Mouse (Mus musculus) WW6 (cell line): Measurements from ENCODE around the gene Etl4.
"Not testable (repeated sequence)": the region's sequence is repeated elsewhere in the genome, so short reads cannot be mapped to it uniquely, and the experiment has no call there.

Experiments
- DNase-seq: peaks from one replicate; pipeline ENCODE4 v3.0.0-alpha.2; 2013; ENCODE audit warnings: low read depth, low spot score

Etl4 gene

DNA sequence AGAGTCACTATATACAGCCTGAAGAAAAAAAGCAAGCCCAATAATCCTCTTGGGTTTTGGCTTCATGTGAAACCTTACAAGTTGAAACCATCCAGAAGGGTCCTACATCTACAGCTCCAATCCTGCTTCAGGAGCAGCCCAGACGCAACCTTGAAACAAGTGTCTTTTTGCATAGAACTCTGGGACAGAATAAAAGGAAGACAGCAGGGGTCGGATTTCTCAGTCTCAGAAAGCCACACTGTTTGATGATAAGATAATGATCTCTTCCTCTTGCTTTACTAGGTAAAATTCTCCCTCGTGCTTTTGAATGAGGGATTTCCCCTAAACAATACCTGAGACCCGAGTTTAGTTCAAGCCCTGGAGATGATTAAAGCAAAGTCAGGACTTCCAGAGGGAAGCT, 385.0 kb downstream of the Etl4 start:
- peak; percentile 34 for DNase-seq

DNA sequence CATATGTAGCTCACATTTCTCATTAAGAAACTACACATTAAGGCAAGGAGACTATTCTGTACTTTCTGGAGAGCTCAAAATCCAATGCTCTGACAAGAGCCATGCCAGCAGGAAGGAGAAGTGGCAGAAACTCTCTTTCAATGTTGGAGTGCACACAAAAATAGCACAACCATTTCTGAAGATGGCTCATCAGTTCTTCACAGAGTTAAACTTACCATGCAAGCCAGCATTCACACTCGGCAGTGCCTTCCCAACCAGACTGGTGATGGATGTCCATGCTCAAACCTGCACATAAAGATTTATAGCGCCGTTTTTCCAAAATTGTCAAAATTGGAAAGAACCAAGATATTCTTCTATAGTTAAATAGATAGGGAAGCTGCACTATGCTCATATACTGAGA, 392.9 kb downstream of the Etl4 start:
- no peak for DNase-seq

DNA sequence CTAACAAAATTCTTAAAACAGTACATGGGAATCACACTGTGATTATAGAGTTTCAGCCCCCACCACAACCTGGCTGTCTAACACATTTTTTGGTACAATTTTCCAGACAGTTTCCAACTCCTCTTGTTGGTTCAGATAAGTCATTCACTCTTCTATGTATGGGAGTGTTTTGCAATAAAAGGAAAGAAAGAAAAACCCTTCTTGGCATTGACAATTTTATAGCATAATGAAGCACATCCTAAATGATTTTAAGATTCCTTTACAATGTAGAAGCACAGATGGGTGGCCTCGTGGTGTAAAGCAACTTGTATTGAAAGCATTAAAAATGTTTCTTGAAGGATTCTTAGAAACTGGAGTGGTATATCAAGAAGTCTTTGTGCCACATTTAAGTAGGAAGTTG, 415.4 kb downstream of the Etl4 start:
- DNase-seq, result no peak

DNA sequence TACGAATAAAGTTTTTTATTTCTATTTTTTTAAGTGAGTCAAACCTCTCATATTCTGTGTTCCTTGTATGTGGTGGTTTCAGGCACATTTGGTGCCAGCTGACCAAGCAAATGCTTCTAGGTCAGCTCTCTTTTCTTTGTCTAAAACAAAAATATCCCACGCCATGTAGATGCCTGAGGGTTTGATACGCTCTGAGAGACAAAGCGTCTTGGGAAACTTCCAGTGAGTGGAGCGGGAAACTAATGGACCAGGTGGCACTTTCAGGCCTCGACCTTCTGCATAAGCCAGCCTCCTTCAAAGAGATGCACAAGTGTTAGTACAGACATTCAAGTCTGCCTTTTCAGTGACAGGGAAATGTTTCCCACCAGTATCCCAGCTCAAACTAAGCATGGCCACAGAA, 426.6 kb downstream of the Etl4 start:
- DNase-seq, result no peak

GRCm38 (mm10) chr2:20339016-20339734, 429.6 kb downstream of the Etl4 start:
- no peak for DNase-seq

DNA sequence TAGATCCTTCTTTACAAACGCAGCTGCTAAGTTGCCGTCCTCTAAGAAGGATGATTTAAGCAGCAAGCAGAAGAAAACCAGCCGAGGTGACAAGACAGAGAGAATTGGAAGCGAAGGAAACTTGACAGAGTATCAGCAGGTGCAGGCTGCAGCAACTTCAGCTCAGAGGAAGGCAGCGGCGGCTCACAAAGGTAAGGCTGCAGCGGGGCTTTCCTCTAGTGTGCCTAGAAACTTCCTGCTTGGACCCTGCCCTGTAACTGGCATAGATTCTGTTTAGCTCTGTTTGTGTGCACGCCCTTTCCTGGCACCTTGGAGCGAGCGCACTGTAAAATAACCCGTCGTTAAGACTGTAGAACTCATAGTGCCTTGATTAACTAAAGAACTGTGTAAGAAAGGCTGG, 430.3 kb downstream of the Etl4 start:
- DNase-seq, result no peak

- DNase-seq, result no peak
These were observed 437.3 kb downstream of the Etl4 start for GRCm38 (mm10) chr2:20346873-20347272.

- DNase-seq, result no peak
These were observed 439.7 kb downstream of the Etl4 start for GRCm38 (mm10) chr2:20349268-20349667.

DNA sequence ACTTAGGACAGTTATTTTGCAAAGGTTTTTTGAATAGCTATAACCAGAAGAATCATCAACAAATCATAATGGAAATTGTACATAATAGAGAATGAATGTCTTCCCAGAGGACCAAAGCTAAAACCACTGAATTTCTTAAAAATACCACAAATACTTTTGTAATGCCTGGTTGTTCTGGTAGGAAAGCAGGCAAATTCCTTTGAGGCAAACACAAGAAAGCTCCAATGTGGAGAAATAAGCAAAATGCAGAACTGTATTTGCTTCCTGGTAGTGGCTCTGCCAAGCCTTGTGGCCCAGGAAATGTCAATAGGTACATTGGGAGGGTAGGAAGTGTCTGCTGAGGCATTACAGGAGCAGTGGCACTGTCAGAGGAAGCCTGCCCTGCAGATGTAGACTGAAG, 443.2 kb downstream of the Etl4 start:
- DNase-seq, result no peak

GRCm38 (mm10) chr2:20377026-20377425, 467.4 kb downstream of the Etl4 start:
- DNase-seq, result no peak

- DNase-seq, result not testable (repeated sequence)
These were observed 471.3 kb downstream of the Etl4 start for GRCm38 (mm10) chr2:20380874-20381273.

- DNase-seq, result no peak
These were observed 484.5 kb downstream of the Etl4 start for GRCm38 (mm10) chr2:20394083-20394482.

DNA sequence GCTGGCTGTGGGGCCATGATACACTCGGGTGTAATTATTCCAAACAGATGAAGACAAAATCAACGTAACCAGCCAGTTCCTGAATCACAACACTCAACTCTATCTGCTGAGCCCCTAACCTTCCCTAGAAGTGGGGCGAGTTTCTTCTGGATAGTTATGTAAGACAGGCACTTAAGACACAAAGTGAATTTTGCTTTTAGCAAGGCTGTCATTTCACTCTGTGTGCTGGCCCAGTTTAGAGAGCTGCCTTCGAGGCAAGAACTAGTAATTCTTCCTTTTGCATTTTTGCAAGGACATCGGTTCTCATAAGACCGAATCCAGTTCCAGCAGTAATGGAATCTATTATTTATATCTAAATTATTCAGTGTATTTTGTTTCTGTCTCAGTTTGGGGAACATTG, 487.4 kb downstream of the Etl4 start:
- no peak for DNase-seq

DNA sequence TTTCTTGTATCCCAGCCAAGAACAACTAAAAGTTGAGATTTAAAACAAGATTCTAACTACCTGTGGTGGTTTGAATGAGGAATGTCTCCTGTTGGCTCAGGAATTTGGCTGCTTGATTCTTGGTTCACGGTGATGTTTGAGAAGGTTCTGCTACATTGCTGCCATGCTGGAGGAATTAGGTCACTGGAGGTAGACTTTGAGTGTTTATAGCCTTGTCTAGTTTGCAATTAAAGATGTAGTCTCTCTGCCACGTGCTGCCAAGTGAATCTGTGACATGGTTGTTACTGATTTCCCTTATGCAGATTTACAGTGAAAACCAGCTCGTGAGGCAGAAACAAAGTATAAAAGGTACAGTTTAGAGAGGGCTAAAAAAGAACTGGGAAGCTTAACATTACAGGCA, 491.0 kb downstream of the Etl4 start:
- DNase-seq, result no peak

GRCm38 (mm10) chr2:20404395-20404794, 494.8 kb downstream of the Etl4 start:
- no peak for DNase-seq

GRCm38 (mm10) chr2:20407101-20407500, 497.5 kb downstream of the Etl4 start:
- no peak for DNase-seq

- DNase-seq, result peak; percentile 22
These were observed 505.3 kb downstream of the Etl4 start for GRCm38 (mm10) chr2:20414856-20415255.

DNA sequence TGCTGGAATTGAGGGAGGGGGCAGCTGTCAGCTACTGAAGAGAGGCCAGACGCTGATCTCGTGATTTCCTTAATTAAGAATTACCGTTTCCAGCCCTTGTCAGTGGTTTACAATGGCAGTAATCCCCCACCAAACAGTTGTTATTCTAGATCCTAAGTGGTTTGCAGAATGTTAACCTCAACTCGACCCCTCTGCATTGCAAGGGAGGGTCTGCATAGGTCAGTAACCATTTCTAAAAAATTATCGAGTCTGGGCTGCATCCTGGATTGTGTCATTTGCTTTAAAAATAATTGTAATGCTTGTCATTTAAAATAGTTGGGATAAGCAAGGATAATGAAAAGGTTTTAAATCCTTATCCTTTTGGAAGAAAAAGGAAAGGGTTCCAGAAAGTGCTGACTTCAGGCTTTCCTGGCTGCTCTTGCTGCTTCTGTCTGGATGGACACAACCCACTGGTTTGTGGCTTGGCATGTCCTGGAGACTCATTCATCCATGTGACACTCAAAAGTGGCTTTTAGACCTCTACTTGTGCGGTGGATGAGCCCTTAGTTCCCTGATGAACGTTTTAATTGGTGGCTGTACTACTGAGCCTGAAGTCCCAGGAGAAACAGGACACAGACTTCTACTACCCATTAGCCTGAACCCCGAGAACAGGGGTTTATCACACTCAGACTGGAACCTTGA, 507.5 kb downstream of the Etl4 start:
- no peak for DNase-seq

GRCm38 (mm10) chr2:20417998-20418397, 508.4 kb downstream of the Etl4 start:
- DNase-seq, result no peak

- no peak for DNase-seq
These were observed 510.4 kb downstream of the Etl4 start for GRCm38 (mm10) chr2:20419975-20420374.

- DNase-seq, result no peak
These were observed 512.7 kb downstream of the Etl4 start for GRCm38 (mm10) chr2:20422275-20422674.

GRCm38 (mm10) chr2:20433656-20434055, 524.1 kb downstream of the Etl4 start:
- no peak for DNase-seq

- no peak for DNase-seq
These were observed 526.0 kb downstream of the Etl4 start for GRCm38 (mm10) chr2:20435530-20435929.
